Mouse (Mus musculus) gonadal fat pad, adult 2 months (tissue): ENCODE measurements around the gene Eda. TPM values are rescaled to one million over a fixed set of nuclear protein-coding genes. Genes with fewer than 3 reads are reported as not detected.

Experiments used
- DNase-seq: peaks from one replicate; pipeline ENCODE4 v3.0.0-alpha.2; 2012; ENCODE audit warnings: low read depth
- polyA plus RNA-seq: library from polyadenylated mRNA; depleted of rRNA; stranded (reverse); fragments of >200 nt; gene quantifications from 2 replicates; pipeline ENCODE4 v1.2.3, GENCODE M21; 2012; rRNA removed

Eda gene
- polyA plus RNA-seq = 2.1 and 2.4 TPM in 2 replicates

DNA sequence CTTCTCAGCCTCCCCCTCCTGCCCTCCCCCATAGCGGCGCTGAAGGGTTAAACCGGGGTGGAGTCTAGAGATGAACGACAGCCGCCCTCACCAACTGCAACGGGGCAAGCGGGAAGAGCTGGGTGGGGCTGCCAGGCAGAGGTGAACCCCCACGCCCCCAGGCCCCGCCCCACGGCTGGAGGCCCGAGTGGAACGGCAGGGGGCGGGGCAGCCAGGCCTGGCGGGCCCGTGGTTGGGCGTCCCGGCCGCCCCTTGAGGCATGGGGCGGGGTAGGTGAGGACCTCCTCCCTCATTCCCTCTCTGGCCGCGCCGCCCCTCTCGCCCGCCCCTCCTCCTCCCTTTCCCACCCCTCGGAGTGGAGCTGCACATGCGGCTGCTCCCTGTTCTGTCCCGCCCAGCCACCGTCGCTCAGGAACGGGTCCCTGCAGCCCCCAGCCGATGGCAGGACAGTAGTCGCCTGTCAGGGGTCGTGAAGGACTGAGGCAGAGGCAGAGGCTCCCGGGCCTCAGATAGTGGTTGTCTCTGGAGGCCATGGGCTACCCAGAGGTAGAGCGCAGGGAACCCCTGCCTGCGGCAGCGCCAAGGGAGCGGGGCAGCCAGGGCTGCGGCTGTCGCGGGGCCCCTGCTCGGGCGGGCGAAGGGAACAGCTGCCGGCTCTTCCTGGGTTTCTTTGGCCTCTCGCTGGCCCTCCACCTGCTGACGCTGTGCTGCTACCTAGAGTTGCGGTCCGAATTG is at the start of gene Eda:
Gene Eda (plus strand): TSS at position 357 of the 735 bp plus-strand sequence.
- DNase-seq = no peak

DNA sequence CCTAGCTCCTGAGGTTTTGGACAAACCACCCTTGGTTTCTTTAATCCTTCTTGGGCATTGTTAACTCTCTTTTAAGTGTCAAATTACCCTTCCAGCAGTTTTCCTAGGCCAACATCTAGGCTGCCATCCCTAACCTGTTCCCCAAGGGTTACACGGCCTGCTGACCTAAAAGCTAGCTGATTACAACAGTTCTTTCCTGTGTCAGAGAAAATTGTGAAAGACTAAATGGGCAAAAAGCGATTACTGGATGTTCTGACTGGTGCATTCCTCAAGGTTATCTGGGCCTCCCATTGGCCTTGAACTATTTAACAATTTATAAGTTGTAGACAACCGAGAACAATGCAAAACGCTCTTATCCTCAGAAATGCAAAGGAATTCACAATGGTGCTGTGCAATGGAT is 14.4 kb upstream of the Eda start:
- no peak for DNase-seq

DNA sequence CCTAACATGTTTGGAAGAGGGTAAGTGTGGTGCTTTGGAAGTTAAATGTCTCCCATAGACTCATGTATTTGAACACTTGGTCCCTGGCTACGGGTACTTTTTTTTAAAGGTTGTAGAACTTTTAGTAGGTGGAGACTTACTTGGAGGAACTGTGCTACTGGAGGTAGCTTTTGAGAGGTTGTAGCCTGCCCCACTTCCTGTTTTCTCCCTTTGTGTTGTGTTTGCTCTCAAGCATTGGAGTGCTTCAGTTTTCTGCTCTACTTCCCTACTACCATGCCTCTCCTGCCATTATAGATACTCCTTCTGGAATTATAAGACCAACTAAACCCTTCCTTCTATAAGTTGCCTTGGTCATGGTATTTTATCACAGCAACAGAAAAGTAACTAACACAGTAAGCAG is 5.3 kb upstream of the Eda start:
- DNase-seq = no peak

DNA sequence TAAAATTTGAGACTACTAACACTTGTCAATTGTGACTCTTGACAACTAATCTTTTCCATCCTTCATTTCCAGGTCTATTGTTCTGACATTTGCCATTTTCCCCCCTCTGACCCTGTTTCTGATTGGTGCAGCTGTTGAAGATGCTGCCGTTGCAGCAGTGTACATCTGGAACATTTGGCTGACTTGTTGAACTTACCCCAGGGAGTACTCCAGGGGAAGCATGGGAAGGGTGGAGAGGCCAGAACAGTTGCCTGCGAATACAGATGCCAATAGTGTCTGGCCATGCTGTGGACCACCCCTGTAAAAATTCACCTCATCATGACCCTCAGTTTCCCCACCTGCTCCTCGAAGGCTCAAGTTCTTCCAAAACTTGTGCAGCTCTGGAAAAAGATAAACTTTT is 1.0 kb upstream of the Eda start:
- DNase-seq = no peak

DNA sequence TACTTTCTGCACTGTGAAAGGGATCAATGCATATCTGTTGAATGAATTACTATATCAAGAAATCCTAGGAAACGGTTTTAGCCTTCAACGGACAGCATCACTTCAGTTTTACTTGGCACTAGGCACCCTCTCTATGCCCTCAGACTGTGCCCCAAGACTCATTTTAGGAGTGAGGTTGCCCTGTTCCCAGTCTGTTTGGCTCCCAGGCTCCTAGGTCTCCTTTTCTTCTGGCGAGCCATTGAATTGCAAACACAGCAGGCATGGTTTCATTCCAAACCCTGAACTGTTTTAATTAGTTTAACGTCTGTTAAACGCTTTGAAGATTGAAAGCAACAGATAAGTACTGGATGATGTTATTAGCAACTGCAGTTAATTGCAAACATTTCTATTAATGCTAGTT is 603 bp upstream of the Eda start:
- DNase-seq = no peak

DNA sequence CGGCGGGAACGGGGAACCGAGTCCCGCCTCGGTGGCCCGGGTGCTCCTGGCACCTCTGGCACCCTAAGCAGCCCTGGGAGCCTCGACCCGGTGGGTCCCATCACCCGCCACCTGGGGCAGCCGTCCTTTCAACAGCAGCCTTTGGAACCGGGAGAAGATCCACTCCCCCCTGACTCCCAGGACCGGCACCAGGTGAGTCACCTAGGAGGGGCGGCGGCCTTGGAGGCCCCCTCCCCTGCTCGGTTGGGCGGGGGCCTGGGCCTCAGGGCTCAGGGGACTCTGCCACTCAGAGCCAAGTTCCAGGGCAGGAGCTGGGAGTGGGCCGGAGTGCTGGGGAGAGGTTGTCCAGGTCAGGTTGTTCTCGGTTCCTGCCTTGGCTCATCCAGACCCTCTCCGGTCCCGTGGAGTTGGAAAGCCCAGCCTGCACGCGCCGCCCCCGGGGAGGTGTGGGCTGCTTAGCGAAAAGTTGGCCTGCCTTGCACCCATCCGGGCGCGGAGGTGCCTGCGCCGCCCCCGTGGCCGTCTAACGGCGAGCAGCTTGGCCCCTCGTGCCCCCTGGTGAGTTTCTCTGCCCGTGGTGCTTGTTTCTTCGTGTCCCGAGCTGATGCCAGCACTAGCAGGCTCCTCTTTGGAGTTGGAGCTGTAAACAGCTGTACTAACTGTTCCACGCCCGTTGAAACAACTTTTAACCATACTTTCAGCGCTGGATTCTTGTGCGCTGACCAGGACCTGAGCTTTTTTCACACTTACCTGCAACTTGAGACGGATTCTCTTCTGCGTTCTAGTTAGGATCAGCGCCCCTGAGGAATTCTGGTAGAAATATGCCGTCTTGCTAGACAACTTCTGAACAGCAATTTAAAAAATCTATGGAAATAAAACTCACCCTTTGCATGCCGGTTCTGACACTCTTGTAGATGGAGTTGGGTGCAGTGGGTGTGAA is 849 bp downstream of the Eda start:
- no peak for DNase-seq

DNA sequence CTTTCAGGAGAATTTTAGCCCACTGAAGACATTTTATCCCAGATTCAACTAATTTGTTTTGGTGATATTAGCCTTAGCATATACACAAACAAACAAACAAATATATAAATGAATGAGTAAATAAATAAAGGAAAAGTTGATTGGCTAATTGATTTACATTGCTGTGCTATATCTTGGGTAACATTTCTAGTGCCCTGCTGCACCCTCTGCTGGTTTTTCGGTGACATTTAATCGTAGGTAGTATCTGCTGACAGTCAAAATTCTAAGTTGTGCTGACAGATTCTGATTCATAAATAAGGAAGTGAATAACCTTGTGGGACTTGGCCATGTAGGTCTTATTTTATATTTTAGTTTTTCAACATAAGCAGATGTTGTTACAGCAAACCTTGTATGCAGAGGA is 2.9 kb downstream of the Eda start:
- DNase-seq = no peak

DNA sequence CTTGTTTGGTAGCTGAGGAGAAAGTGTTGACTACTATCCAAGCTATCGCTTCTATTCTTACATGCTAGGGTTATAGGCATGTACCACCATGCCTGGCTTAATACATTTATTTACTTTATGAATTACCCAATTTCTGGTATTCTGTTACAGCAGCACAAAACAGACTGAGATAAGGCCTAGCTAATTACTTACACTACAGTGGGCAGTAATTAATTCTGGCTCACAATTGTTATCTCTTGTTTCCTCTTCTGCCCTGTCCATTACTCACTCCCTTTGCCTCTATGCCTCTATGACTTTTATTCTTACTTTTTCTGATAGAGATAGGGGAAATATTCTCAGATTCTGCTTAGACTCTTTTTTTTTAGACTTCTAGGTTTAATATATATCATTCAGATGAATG is 18.0 kb downstream of the Eda start:
- no peak for DNase-seq

DNA sequence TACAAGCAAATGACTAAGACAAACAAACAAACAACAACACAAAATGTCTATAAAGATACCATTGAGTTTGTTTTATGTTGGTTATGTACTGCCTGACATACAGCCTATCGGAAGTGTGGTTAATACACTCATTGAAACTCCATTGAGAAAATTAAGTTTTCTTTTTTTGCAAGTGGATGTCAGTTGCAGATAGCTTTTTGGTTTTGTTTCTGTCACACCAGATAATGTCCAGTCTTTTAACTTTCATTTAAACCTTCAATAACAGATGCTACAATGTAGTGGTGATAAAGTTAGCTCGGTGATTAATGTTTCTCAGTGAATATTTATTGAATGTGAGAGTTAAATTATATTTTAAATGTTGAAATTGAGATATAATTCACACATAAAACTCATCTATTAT is 23.9 kb downstream of the Eda start:
- DNase-seq = no peak

DNA sequence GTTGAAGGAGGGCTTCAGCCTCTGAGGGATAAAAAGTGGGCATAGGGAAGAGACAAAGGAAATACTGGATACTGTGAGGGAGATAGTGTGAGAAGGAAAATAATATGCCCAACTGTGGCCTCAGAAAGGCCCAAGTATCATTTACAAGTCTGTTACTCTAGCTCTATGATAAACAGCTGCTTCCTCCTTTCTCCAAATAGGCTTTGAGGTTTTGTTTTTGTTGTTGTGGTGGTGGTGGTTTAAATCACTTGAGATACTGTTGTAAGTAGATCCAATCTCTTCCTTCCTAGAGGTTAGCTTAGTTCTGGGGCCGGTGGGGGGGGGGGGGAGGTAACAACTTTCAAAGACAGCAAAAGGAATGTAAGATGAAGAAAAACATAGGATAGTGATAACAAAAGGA is 143.0 kb downstream of the Eda start:
- DNase-seq = no peak

DNA sequence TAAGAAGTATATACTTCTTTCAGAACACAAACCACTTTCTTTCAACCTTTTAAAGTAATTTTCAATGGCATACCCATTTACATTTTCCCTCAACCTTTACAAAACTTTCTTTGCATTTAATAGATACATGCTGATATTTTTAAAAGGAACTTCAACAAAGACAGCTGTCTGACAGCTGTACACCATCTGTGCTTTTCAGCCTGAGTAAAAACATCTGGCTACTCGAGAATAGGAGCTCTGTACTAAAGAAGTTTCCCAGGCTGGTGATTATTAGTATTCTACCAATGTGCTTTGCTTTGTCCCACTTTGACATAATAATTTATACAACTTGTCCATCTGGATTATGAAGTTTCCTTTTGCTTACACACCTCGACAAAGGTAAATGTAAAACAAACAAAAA is 219.9 kb downstream of the Eda start:
- DNase-seq = no peak

DNA sequence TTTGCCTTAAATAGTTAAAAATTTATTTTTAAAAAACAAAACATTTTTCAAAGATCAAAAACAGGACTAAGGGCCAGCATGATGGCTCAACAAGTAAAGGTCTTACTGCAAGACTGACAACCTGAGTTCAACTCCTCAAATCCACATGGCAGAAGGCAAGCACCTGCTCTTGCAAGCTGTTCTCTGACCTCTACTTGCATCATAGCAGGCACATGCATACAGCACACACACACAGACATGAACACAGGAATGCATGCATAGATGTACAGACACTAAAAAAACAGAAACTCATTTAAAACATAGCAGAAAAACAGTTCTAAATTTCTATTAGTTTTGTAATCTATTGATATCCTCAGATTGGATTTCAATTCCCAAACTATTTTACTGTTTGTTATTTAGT is 338.2 kb downstream of the Eda start:
- peak; percentile 5 for DNase-seq

DNA sequence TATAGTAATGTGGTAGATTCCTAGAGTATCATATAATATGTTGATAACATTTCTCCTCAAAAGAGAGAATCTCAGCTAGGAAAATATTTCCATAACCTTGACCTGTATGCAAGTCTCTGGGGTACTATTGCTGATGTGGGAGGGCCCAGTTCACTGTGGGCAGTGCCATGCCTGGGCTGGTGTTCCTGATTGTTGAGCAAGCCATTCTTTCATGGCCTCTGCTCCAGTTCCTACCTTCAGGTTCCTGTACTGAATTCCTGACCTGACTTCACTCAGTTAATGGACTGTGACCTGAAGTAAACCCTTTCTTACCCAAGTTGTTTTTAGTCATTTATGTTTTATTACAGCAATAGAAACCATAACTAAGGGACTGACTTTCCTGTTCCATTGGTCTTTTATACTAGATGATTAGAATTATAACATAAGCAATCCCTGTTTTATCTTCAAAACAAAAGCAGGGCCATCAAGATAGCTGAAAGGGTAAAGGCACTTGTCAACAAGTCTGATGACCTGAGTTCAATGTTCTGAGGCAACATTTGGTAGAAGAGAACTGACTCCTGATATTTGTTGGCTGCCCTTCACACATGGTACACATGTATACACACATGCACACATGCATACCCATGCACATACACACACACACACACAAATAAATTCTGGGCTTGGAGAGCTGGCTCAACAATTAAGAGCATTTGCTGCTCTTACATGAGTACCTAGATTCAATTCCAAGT is 338.9 kb downstream of the Eda start:
- DNase-seq = peak; percentile 10

DNA sequence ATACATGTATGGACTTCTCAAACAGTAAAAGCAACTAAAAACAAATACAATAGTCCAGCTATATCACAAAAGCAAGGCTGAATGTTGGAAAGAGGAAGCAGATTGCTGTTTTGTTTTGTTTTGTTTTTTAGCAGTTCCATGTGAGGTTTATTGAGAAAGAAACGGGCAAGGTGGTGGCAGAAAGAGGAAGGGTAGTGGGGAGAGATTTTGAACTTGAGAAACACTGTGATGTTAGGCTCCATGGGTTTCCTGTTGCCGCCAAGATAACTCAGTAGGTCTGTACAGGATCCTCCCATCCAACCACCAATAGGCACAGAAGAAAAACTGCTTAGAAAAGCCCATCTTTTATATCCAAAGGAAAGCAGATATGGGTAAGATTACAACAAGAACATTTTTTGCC is 365.3 kb downstream of the Eda start:
- no peak for DNase-seq

DNA sequence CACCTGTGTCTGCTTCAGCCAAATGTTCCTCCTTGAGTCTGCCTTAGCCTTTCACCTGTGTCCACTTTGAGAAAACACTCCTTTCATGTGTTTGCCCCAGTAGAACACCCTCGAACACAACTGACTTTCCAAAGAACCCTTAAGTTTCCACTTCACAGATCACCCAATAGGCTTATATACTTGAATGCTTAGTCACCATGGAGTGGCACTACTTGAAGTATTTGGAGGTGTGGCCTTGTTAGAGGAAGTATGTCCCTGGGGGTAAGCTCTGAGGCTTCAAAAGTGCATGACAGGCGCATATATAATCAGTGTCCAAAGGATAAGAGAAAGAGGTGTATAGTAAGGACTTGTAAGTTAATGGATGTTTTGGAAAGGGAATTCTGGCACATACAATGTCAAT is 369.0 kb downstream of the Eda start:
- DNase-seq = no peak

DNA sequence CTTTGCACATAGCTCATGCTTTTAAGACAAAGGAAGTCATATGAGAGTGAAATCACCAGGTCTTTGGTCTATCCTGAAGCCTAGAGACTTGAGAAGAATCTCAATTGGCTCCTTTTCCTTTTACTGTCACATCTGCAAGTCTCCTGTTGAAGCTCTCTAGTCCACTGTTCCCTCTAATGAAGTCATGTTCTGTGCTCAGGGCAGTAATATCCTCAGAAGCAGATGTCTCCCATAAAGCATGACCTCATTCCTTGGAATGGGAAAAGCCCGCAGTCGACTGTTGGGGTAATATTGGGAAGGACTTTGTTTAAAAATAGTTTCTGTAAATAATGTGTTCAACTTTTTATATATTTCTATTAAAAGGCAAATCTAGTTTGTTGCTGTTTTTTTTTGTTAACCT is 381.6 kb downstream of the Eda start:
- DNase-seq = no peak

DNA sequence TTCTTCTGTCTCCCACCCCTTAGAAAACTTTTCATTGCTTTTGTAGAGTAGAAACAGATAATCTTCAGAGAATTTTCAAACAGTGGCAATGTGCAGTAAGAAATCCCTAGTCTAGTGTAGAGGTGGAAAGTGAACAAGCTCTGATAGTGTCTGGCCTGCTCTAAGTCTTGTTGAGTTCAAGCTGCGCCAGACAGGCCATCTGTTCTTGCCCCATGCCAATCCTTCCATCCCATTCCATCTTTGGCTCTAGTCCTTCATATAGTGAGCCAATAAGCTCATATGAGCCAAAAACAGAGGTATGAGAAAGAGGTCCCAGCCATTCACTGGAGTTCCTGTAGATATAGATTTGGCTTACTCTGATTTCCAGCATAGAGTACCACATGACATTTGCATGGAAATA is 414.5 kb downstream of the Eda start:
- no peak for DNase-seq

DNA sequence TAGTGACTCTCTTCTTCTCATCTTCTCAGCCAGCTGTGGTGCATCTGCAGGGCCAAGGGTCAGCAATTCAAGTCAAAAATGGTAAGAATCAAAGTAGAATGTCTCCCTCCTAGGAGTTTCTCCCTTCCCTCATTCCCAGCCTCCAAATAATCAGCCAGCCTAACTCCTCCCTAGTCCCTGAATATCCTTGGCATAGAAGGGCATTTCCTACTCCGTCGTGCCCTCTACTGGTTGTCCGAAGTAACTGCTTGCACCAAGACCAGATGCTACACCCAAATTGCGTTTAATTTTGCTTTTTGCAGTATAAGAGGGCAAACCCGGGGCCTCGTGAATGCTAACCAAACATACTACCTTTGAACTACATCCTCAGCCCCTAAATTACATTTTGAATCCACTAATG is 416.9 kb downstream of the Eda start:
- no peak for DNase-seq

DNA sequence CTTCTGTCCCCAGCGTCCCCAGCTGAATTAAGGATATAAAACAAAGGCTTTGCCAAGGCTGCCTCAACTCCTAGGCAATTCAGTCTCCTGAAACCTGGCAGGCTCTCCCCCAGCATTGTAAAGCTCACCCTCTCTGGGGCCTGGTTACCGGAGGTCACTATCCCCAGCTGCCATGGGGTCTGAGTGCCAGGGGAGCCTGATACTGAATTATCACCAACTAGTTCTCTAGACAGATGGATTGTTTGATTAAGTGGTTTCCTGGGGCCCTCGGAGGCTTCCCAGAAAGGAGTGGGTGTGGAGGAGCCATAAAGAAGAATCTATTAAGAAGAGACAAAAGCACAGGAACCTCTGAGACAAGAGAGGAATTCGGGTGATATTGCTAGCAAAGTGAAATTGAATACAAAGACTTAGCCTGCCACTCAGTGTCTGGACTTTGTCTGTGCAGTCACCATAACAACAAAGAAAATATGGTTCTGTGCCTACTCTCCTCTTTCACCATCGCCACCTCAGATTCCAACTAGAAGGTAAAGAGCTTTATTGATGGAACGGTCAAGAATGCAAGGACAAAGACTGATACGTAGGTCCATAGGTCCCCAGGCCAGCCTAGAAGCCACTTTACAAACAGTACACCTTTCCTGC is 418.9 kb downstream of the Eda start:
- DNase-seq = no peak

DNA sequence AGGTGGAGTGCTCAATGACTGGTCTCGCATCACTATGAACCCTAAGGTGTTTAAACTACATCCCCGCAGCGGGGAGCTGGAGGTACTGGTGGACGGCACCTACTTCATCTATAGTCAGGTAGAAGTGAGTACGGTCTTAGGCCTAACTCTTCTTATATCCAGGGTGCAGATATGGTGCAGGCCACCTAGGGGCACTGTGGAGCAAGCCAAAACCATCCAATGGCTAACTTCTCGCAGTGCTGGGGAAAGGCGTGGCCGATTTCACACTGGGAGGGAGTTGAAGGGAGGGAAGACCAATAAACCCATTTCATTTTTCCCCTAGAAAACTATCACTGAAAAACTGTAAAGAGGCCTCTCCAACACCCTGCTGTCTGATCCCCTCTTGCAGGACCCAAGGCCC is 419.6 kb downstream of the Eda start:
- DNase-seq = no peak

DNA sequence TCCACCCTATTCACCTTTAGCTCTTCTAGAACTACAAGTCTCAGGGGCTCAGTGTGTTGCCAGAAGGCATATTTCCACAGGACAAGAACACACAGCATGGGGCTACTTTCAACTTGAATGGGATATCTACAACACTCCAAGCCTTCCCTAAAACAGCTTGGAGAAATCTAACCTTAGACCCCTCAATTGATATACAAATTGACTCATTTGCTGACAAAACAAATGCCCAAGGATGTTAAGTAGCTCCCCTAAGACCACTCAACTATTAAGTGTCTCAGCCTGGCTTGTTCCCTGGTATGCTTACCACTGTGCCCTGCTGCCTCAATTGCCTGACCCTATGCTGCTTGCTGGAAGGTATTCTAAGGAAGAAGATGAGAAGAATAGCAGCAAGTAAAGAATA is 425.5 kb downstream of the Eda start:
- DNase-seq = no peak

DNA sequence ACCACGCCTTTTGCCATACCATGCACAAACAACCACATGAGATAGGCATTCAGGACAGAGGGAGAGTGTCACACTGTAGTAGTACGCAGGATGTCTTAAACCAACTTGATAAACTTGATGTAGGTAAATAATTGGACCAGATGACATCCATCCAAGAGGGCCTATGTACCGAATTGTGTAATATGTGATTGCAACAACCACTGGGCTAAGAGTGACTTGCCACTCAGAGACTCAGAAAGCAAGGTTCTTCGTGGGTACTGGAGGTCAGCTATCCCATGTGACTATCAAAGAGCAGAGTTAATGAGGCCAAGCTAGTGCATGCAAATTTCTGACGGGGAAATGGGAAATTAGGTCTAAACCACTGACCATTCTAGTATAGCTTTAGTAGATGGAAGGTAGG is 426.3 kb downstream of the Eda start:
- no peak for DNase-seq
